Mouse (Mus musculus) skeletal muscle tissue, adult 2 months (tissue): ENCODE data around the gene Ckap4.
"Not testable (repeated sequence)": the region's sequence is repeated elsewhere in the genome, so short reads cannot be mapped to it uniquely, and the experiment has no call there.

Experiments
- DNase-seq: peaks from one replicate; pipeline ENCODE4 v3.0.0-alpha.2; 2012; ENCODE audit warnings: low read depth, low spot score

Ckap4 gene

GRCm38 (mm10) chr10:84498867-84499266 is 35.0 kb downstream of the Ckap4 start:
- no peak for DNase-seq

- DNase-seq: no peak
These were observed 37.1 kb downstream of the Ckap4 start for GRCm38 (mm10) chr10:84496805-84497204.

GRCm38 (mm10) chr10:84494432-84494831 is 39.4 kb downstream of the Ckap4 start:
- no peak for DNase-seq

GRCm38 (mm10) chr10:84490115-84490514 is 43.7 kb downstream of the Ckap4 start:
- no peak for DNase-seq

- peak; percentile 10 for DNase-seq
These were observed 45.5 kb downstream of the Ckap4 start for GRCm38 (mm10) chr10:84488315-84488714.

GRCm38 (mm10) chr10:84484661-84485060 is 49.2 kb downstream of the Ckap4 start:
- DNase-seq: no peak

- DNase-seq: no peak
These were observed 50.3 kb downstream of the Ckap4 start for GRCm38 (mm10) chr10:84483553-84483952.

- DNase-seq: no peak
These were observed 50.8 kb downstream of the Ckap4 start for GRCm38 (mm10) chr10:84483069-84483468.

- DNase-seq: not testable (repeated sequence)
These were observed 51.4 kb downstream of the Ckap4 start for GRCm38 (mm10) chr10:84482418-84482817.

GRCm38 (mm10) chr10:84481327-84481671 is 52.6 kb downstream of the Ckap4 start:
- no peak for DNase-seq

GRCm38 (mm10) chr10:84480667-84481326 is 53.1 kb downstream of the Ckap4 start:
- DNase-seq: peak; percentile 54

- no peak for DNase-seq
These were observed 53.7 kb downstream of the Ckap4 start for GRCm38 (mm10) chr10:84480146-84480545.

GRCm38 (mm10) chr10:84477613-84478076 is 56.2 kb downstream of the Ckap4 start:
- DNase-seq: no peak

- DNase-seq: no peak
These were observed 56.7 kb downstream of the Ckap4 start for GRCm38 (mm10) chr10:84477045-84477612.
